Mouse (Mus musculus): Measurements from ENCODE around the gene Il34.
A peak's percentile ranks its signal among the peaks of the same experiment; 100 is the strongest.

The Il34 gene

DNA sequence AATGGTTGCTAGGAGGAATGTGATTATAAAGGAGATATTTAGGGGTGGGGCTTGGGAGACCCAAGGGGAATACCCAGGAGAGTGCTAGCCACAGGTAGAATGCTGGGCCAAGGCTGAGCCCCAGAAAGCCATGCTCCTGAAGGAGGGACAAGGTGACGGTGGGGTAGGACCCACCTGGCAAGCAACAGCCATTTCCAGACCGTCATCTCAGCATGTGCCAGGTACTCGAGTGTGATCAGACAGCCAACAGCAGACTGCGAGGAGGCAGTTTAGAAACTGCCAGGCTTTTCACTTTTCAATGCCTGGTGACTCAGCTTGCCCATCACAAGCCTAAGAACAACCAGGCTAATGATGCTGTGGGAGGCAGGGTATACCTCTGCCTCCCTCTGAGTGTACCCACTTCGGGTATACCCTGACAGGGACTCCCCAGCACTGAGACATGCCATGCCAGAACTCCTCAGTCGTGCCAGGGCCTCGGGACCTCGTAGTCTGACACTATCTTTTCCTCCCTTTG is 74.3 kb downstream of the Il34 start:
- no peak for DNase-seq

DNA sequence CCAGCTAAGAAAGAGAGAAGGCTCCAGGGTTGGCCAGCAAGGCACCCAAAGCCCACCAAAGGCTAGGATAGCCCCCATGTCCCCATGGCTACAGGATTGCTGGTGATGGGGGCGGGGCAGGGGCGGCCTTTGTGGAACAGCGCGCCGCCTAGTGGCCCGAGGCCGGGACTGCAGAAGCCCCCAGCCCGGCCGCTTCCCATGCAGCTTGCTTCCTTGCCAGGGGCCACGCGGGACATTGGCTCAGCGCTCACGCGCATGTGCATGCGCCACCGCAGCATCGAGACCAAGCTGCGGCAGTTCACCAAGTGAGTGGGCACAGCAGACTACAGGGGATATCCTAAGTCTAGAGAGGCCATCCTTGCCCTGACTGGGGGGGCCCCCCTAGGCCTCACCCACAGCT is 78.8 kb downstream of the Il34 start:
- peak; percentile 75 to 78 for DNase-seq

DNA sequence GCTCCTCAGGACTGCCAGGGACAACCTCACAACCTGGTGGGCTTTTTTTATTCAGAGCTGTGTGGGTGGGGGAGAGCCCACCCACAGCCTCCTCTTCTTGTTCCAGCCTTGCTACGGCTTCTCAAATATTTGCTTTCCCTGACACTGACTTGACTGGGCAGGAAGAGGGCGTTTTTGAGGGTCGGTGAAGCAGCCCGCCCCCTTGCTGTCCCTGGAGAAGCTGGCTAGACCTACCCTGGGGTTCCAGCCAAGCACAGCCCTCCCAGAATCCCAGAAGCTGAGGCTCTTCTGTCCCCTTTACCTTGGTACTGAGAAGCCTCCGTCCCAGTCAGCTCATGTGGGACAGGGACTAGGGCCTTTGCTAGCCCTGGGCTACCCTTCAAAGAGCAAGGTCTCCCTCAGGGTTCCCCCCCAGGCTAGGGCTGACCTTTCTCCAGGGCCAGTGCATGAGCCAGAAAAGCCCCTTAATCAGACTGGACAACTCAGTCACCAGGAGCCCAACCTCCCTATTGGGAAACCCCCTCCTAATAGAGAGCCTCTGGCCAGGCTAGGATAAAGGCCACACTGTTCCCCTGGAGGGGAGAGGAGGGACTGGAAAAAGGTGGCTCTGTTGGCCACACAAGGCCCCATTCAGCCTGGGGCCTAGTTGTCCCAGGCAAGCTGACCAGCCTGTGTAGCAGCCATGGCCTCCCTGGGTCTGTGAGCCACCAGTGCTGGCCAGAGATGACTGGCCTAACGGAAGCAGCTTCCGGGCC is 80.5 kb downstream of the Il34 start:
- no peak for DNase-seq

GRCm38 (mm10) chr8:110724493-110724892 is 81.2 kb downstream of the Il34 start:
- DNase-seq, result no peak

DNA sequence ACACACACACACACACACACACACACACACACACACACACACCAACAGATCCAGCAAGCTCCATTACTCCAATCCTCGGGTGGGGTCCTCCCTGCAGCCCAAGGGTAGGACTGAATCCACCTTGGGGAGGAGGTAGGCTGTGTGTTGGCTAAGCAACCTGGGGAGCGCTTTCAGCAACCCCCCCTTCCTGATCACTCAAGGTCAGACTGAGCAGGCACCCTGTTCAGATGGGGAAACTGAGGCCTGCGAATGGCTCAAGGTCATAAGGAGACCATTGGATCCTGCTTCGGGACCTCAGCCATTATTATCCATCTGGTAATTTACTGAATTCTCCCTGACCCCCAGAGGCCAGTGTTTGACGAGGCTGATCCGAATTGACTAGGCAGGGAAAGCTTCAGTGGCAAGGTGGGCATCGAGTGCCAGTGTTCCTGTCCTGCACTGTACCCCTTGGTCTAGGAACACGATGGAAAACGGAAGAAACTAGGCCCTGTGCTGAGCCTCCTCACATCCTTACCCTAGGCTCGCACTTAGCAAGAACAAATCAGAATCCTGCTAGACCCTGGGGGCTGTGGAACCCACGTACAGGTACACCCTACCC is 83.2 kb downstream of the Il34 start:
- DNase-seq, result no peak

DNA sequence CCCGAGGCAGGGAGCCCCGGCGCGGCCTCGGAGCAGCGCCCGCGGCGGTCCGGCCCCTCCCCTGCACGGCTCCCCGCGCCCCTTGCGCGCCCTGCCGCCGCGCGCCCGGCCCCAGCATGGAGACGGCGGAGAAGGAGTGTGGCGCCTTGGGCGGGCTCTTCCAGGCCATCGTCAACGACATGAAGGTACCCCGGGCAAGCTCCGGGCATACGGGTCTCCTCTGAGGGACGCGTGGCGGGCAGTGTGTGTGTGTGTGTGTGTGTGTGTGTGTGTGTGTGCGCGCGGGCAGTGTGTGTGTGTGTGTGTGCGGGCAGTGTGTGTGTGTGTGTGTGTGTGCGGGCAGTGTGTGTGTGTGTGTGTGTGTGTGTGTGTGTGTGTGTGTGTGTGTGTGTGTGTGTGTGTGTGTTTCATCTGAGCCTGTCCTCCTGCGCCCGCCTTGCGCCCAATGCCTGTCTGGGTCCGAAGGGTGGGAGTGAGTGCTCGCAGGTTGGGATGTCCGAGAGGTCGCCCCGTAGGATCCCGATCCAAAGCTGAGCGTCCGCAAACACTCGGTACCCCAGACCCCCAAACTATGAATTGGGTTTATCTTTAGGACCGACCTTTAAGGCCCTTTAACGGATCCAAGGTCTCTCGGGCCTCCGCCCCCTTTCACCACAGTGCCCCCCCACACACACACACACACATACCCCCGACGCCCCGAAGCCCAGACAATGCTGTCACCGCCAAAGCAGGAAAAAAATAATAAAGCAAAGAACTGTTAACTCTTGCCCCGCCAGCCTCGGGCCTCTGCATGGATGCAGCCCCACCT is 83.9 kb downstream of the Il34 start:
- peak; percentile 57 to 62 for DNase-seq

DNA sequence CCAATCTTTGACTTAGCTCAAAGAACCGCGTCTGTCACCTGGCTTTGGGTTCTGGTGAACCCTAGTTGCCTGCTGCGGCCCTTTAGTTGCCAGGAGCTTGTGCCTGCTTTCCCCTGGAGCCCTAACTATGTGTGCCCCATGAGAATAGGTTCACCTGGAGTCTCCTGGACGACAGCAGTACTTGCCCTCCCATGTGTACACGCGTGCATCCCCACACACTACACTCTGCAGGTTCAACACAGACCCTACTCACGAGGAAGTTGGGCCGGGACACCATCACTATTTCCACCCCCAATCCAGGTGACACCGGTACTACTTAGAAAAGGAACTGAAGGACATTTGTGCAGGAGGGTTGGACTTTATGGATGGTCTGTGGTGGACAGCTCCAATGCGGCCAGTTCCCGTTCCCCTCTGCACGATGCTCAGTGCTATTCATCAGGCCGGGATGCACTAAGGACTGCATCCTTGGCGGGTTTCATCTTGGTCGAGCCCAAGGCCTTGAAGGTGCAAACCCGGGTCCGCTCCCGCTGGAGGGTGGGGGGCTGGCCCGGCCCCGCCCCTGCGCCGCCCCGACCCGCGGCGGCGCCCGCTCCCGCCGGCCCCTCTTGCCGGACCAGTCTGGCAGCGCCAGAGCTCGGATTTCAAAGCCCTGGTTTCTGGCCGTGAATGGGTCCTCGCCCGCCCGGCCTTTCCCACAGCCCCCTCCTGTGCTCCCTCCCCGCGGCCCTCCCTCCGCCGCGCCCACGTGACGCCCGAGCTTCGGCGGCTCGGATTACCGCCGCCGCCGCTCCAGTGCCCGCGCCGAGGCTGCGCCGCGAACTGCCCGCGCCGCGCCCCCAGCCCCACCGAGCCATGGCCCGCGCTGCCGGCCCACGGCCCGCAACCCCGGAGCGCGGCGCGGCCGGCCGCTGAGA is 84.8 kb downstream of the Il34 start, which contains the start of gene Mtss1l:
Gene Mtss1l, plus strand, starts transcription at position 792 of the 914 bp plus-strand sequence.
- peak; percentile 87 to 94 for DNase-seq

- DNase-seq, result no peak
These were observed 85.6 kb downstream of the Il34 start for GRCm38 (mm10) chr8:110719898-110720653.

DNA sequence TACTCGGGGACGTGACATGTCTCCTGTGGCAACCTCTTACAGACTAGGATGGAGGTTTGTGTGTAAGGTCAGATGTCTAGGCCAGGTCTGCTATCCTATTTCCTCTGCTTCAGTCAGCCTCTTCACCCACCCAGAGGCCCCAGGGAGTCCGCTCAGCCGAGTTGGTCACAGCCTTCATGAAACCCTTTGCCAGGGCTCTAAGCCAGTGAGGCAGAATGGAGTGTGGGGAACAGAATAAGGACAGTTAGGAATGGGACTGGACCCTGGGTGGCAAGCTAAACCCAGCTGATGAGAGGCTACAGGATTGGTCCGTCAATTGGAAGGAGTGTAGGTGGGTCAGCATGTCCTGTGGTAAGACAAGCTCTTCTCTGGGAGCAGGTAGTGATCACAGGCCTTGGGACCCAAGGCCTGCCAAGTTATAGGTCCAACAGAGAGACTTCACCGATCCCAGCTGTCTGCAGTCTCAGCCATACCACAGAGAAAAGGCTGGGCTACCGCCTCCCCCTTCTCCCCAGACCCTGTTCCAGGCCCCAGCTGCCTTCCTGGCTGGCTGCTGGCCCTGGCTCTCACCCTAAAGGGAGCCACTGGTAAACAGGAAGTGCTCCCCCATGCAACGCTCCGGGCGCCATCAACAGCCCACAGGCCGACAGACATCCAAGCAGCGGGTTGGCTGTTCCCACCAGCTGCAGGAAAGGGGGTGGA is 86.6 kb downstream of the Il34 start:
- DNase-seq, result peak; percentile 84 to 95

GRCm38 (mm10) chr8:110718209-110718968 is 87.3 kb downstream of the Il34 start:
- no peak for DNase-seq

GRCm38 (mm10) chr8:110717131-110717530 is 88.6 kb downstream of the Il34 start:
- peak; percentile 45 to 85 for DNase-seq

- peak; percentile 60 to 85 for DNase-seq
These were observed 89.6 kb downstream of the Il34 start for GRCm38 (mm10) chr8:110716075-110716474.

GRCm38 (mm10) chr8:110714827-110715519 is 90.8 kb downstream of the Il34 start:
- DNase-seq, result no peak

DNA sequence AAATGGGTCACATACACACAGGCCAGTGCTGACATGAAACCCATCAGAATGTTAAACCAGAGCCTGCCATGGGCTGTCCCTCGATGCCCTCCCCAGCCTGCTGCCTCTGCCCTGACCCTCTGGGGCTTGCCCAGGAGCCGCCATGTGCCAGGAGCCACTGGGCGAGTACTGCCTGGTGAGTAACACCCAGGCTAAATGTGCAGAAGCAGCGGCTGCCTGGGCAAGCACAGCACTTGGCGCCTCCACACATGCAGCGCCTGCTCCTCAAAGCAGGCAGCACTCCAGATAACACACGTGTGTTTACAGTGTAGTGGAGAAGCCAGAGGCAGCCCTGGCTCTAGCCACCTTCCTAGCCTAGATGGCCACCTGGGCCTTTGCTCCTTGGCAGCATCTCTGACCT is 92.7 kb downstream of the Il34 start:
- no peak for DNase-seq

GRCm38 (mm10) chr8:110711271-110711934 is 94.3 kb downstream of the Il34 start:
- peak; percentile 71 to 88 for DNase-seq

GRCm38 (mm10) chr8:110710593-110710992 is 95.1 kb downstream of the Il34 start:
- peak; percentile 49 to 61 for DNase-seq

DNA sequence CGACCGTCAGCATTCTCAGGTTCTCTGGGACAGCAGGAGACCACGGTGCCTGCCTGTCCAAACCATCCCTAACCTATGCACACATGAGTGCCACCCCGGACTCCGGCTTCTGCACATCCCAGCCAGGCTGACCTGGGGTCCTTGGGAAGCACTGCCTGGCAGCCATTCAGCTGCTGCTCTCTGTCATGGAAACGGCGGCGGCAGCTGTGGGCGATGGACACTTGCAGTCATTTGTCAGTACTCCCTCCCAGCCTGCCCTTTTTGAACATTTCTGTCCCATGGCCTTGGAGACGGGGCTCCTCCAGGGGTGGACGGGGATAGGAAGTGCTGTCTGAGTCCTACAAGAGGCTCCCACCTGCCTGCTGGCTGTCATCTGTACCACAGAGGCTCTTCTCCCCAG is 97.3 kb downstream of the Il34 start:
- DNase-seq, result no peak

- DNase-seq, result no peak
These were observed 99.3 kb downstream of the Il34 start for GRCm38 (mm10) chr8:110706288-110706870.

Measured in lung, postnatal 4 days (tissue).